Mouse (Mus musculus) stomach, embryonic 16.5 days (tissue): ENCODE results near the gene Slc5a2. TPM values are rescaled to one million over a fixed set of nuclear protein-coding genes. Genes with fewer than 3 reads are reported as not detected.

Source experiments
- ATAC-seq: fragments of 200-750 bp; cut with Nextera tagmentation; 2 replicates; pipeline ENCODE4 v1.8.0; 2017; ENCODE audit warnings: moderate number of reproducible peaks, moderate TSS enrichment; ENCODE audit not compliant: insufficient read depth, low FRiP score
- H3K27ac ChIP-seq: fragments of 300-500 bp; sonication (generic); 2 replicates; pipeline ENCODE4 v1.5.1; 2014; ENCODE audit warnings: low read length
- H3K27me3 ChIP-seq: fragments of 300-500 bp; sonication (generic); 2 replicates; pipeline ENCODE4 v1.6.1; 2014; ENCODE audit warnings: low read length, control low read depth, mixed read lengths; ENCODE audit not compliant: control insufficient read depth, insufficient read depth
- H3K36me3 ChIP-seq: fragments of 300-500 bp; sonication (generic); 2 replicates; pipeline ENCODE4 v1.6.1; 2014; ENCODE audit warnings: low read length; ENCODE audit not compliant: control insufficient read depth, insufficient read depth
- H3K4me1 ChIP-seq: fragments of 300-500 bp; sonication (generic); 2 replicates; pipeline ENCODE4 v1.6.1; 2014; ENCODE audit warnings: low read length, control low read depth, mixed read lengths; ENCODE audit not compliant: control insufficient read depth, insufficient read depth
- H3K4me2 ChIP-seq: fragments of 300-500 bp; sonication (generic); 2 replicates; pipeline ENCODE4 v1.6.1; 2014; ENCODE audit warnings: low read depth, low read length, mixed read lengths
- H3K4me3 ChIP-seq: fragments of 300-500 bp; sonication (generic); replicated peaks from 2 replicates; pipeline ENCODE4 v1.5.1; 2014; ENCODE audit warnings: mild to moderate bottlenecking, low read length
- H3K9ac ChIP-seq: fragments of 300-500 bp; sonication (generic); 2 replicates; pipeline ENCODE4 v1.6.1; 2014; ENCODE audit warnings: low read length
- H3K9me3 ChIP-seq: fragments of 300-500 bp; sonication (generic); replicated peaks from 2 replicates; pipeline ENCODE4 v1.6.1; 2016; ENCODE audit warnings: low read length, control low read depth; ENCODE audit not compliant: control insufficient read depth
- WGBS: fragments of 180-500 bp; shearing (Covaris S2); extraction: QIAGEN DNeasy Blood & Tissue Kit; methylation state at CpG from one replicate; pipeline ENCODE4 v1.1.7; 2014; 5-methylcytosine and 5-hydroxymethylcytosine counted together
- polyA plus RNA-seq: library from polyadenylated mRNA; unstranded; fragments of >200 nt; fragmentation: Nextera tagmentation; extraction: Ambion mirVana; gene quantifications from 2 replicates; pipeline ENCODE4 v1.2.1, GENCODE M21; 2015

Slc5a2 gene
- polyA plus RNA-seq, 1 experiment from 2014 or later, result 0.72 TPM

DNA sequence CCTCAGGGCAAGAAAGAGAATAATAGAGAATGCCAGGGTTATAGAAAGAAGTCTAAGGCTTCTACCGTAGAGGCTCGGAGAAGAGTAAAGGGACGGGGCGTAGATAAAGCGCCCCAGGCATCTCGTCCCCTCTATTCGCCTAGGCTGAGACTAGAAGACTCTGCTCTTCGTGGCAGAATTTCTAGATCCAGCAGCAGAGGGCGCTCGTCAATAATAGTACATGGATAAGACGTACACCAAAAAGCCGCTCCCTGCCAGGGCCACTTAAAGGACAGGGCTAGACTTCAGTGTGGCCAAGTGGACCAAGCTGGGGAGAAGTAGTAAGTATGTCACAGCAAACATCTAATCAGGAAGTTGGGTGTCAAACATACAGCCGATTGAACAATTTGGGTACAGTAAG is 18.0 kb upstream of the Slc5a2 start:
- Histone ChIP-seq H3K9me3 (no peaks in the 10 kb centered on the region), H3K9ac (peak overlapping the region; percentile 95), H3K4me1 (peaks cover 16% of the 10 kb centered on the region), H3K27me3 (no peaks in the 10 kb centered on the region), H3K4me2 (peak overlapping the region; percentile 83), H3K4me3 (peak overlapping the region; percentile 76), H3K27ac (peak overlapping the region; percentile 99), H3K36me3 (peaks cover 17% of the 10 kb centered on the region)
- WGBS, result 1% methylated on average over 13 of the region's 13 CpGs
- peak; percentile 65 for ATAC-seq

DNA sequence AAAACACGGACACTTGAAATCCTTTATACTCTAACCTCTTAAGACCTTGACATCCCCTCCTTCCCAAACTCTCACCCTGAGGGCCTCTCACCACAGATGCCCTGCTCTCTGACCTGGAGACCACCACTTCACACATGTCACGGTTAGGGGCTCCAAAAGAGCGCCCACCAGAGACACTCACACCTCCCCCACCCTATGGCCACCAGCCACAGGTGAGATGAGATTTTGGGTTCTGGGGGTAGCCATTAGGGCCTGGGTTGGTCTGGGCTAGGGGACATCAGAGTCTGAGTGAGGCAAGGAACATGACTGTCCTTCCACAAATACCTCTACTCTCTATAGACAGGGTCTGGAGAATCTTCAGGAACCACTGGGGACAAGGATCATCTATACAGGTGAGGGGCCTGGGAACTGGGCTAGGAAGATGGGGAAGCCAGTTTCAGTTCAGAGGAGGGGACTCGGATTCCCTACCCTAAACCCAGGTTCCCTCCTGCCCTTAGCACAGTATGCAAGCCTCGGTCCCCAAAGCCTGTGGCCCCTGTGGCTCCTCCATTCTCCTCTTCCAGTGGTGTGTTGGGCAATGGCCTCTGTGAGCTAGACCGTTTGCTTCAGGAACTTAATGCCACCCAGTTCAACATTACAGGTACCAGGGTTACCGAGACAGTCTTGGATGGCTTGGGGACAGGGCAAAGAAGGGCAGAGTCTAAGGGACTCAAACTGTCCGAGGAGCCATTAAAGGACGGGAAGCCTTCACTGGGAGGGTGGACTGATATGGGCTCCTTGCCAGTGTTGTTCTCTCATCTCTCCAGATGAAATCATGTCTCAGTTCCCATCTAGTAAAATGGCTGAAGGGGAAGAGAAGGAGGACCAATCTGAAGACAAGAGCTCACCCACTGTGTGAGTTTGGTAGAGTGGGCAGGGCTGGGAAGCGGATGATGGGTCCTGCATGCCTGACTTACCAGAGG is 17.1 kb upstream of the Slc5a2 start:
- 73% methylated on average over 10 of the region's 10 CpGs for WGBS
- Histone ChIP-seq H3K9me3 (no peaks in the 10 kb centered on the region), H3K4me3 (peak overlapping the region; percentile 76), H3K4me1 (peaks cover 19% of the 10 kb centered on the region), H3K27me3 (no peaks in the 10 kb centered on the region), H3K4me2 (peak overlapping the region; percentile 83), H3K27ac (peak overlapping the region; percentile 52), H3K36me3 (peaks cover 15% of the 10 kb centered on the region), H3K9ac (peak overlapping the region; percentile 95)
- ATAC-seq, result no peak

DNA sequence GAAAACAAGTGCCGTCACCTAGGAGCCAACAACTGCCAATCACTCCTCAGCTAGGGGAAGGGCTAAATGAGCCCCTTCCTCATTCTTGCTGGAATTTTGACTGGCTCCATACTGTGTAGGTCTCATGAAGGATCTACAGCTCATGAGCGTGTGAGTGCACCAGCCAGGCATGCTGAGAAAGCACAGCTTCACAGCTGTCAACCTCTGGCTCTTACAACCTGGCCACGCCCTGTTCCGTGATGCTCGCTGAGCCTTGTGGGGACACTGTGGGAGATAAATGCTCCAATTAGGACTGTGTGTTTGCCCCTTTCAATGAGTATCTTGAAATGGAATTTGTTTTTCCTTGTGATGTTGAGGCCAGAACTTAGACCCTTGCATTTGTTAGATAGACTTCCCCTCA is 15.5 kb upstream of the Slc5a2 start:
- peak overlapping the region; percentile 23 for H3K4me3 ChIP-seq
- no peaks in the 10 kb centered on the region for H3K27me3 ChIP-seq
- peak overlapping the region; percentile 37 for H3K4me2 ChIP-seq
- 0 out of 2 replicates have a peak overlapping the region, but pooled peaks have one; percentile 21 for H3K27ac ChIP-seq
- H3K4me1 ChIP-seq, result peaks cover 19% of the 10 kb centered on the region
- peaks cover 12% of the 10 kb centered on the region; the same call in 1 of the 2 replicates for H3K36me3 ChIP-seq
- ATAC-seq, result no peak
- 76% methylated on average over 5 of the region's 5 CpGs for WGBS
- H3K9me3 ChIP-seq, result no peaks in the 10 kb centered on the region
- peak overlapping the region; percentile 41 for H3K9ac ChIP-seq

DNA sequence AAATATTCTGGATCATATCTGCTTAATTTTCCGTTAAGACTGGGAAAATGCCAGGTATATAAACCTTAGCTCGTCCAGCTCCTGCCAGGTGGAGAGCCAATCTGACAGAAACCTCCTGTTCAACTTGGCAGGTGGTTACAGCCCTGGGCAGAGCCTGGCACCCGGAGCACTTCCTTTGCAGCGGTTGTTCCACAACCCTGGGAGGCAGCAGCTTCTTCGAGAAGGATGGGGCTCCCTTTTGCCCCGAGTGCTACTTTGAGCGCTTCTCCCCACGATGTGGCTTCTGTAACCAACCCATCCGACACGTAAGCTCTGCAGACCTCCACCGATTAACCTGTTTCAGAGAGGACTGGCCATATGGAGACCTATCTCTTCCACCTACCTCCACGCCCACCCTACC is 13.5 kb upstream of the Slc5a2 start:
- Histone ChIP-seq H3K4me1 (peaks cover 12% of the 10 kb centered on the region), H3K27me3 (no peaks in the 10 kb centered on the region), H3K4me2 (peak overlapping the region; percentile 27), H3K27ac (no peak overlapping the region), H3K4me3 (0 out of 2 replicates have a peak overlapping the region, but pooled peaks have one; percentile 0), H3K9ac (peak overlapping the region; percentile 57), H3K9me3 (no peaks in the 10 kb centered on the region), H3K36me3 (peaks cover 12% of the 10 kb centered on the region; the same call in 1 of the 2 replicates)
- WGBS, result 46% methylated on average over 12 of the region's 12 CpGs
- no peak for ATAC-seq

DNA sequence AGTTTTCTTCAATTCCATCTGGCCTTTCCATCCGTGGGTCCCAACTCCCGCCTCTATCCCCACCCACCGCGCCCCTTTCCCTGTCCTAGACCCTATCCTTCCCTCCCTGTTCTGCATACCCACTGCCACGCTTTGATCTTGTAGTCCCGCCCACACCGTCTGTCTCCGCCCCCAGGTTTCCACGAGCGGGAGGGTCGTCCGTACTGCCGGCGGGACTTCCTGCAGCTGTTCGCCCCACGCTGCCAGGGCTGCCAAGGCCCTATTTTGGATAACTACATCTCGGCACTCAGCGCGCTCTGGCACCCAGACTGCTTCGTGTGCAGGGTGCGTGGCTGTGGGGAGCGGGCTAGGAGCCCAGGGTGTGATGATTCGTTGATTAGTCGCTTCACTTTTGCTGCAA is 12.8 kb upstream of the Slc5a2 start:
- Histone ChIP-seq H3K36me3 (peaks cover 12% of the 10 kb centered on the region; the same call in 1 of the 2 replicates), H3K9me3 (no peaks in the 10 kb centered on the region), H3K9ac (peak overlapping the region; percentile 57), H3K4me2 (peak overlapping the region; percentile 27), H3K4me1 (peaks cover 18% of the 10 kb centered on the region), H3K27me3 (no peaks in the 10 kb centered on the region), H3K27ac (no peak overlapping the region), H3K4me3 (0 out of 2 replicates have a peak overlapping the region, but pooled peaks have one; percentile 0)
- 15% methylated on average over 24 of the region's 24 CpGs for WGBS
- 0 out of 2 replicates have a peak, but pooled peaks have one; percentile 26 for ATAC-seq

DNA sequence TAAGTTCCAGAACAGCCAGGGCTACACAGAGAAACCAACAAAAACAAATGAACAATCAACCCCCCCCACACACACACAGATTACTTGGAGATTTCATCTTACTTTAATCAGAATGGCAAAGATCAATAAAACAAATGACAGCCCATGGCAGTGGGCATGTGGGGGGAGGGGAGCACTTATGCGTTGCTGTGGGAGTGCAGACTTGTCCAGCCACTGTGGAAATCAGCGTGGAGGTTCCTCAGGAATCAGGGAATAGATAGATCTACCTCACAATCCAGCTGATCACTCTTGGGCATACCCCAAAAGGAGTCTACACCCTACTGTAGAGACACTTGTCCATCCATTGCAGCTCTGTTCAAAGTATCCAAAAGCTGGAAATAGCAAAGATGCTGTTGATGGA is 10.5 kb upstream of the Slc5a2 start:
- Histone ChIP-seq H3K4me3 (no peak overlapping the region), H3K4me1 (peaks cover 15% of the 10 kb centered on the region), H3K9ac (no peak overlapping the region), H3K4me2 (no peak overlapping the region), H3K27me3 (no peaks in the 10 kb centered on the region), H3K36me3 (peaks cover 9% of the 10 kb centered on the region; the same call in 1 of the 2 replicates), H3K9me3 (no peaks in the 10 kb centered on the region), H3K27ac (no peak overlapping the region)
- ATAC-seq, result no peak
- 49% methylated on average over 2 of the region's 2 CpGs for WGBS

DNA sequence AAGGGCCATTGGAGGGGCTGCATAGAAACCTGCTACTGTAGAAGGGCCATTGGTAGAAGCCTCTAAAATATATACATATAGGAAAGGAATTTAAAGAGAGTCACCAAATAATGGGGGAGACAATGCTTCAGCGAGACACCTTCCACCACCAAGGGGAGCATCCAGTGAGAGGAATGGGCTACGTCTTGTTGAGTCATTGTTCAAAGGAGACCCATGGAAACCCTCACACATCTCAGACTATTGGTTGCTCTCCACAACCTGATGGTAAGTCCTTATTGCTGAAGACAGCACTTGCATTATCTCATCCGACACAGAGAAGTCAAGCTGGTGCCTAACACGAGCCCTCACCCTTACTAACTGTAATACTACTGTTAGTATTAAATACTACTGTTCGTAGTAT is 9.7 kb upstream of the Slc5a2 start:
- H3K27me3 ChIP-seq, result no peaks in the 10 kb centered on the region
- H3K9ac ChIP-seq, result no peak overlapping the region
- ATAC-seq, result no peak
- no peak overlapping the region for H3K4me3 ChIP-seq
- no peak overlapping the region for H3K4me2 ChIP-seq
- H3K4me1 ChIP-seq, result peaks cover 11% of the 10 kb centered on the region
- H3K36me3 ChIP-seq, result peaks cover 5% of the 10 kb centered on the region; the same call in 1 of the 2 replicates
- H3K9me3 ChIP-seq, result no peaks in the 10 kb centered on the region
- WGBS, result 84% methylated on average over 5 of the region's 5 CpGs
- no peak overlapping the region for H3K27ac ChIP-seq

DNA sequence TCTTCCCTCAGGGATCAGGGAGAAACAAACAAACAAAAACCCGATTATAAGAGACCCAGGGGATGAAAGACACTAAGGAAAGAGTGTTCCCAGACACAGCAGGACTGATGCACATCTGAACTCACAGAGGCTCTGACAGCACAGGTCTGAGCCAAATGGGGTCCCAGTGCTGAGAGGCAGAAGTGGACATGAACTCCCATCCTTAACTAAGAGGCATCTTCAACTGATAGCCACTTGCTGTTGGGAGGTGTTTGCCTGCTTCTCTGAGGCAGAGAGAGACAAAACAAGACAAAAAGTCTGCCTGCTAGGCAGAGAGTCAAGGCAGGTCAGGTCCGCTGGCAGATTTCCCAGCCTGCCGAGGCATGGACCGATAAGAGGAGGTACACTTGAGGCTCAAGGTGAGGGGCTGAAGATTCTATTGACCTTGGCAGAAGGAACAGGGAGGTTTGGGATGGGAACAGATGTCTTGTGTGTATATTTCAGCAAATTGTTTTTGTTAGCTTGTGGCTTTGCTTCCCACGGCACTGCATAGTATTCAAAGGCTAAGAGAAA is 8.6 kb upstream of the Slc5a2 start:
- peaks cover 5% of the 10 kb centered on the region; the same call in 1 of the 2 replicates for H3K36me3 ChIP-seq
- H3K27ac ChIP-seq, result peak overlapping the region; percentile 2; the same call in 1 of the 2 replicates
- WGBS, result 31% methylated on average over 5 of the region's 5 CpGs
- H3K4me3 ChIP-seq, result no peak overlapping the region
- H3K27me3 ChIP-seq, result no peaks in the 10 kb centered on the region
- 0 out of 2 replicates have a peak overlapping the region, but pooled peaks have one; percentile 5 for H3K9ac ChIP-seq
- H3K9me3 ChIP-seq, result no peaks in the 10 kb centered on the region
- H3K4me2 ChIP-seq, result 0 out of 2 replicates have a peak overlapping the region, but pooled peaks have one; percentile 17
- peak; percentile 31; the same call in 1 of the 2 replicates for ATAC-seq
- H3K4me1 ChIP-seq, result peaks cover 11% of the 10 kb centered on the region

DNA sequence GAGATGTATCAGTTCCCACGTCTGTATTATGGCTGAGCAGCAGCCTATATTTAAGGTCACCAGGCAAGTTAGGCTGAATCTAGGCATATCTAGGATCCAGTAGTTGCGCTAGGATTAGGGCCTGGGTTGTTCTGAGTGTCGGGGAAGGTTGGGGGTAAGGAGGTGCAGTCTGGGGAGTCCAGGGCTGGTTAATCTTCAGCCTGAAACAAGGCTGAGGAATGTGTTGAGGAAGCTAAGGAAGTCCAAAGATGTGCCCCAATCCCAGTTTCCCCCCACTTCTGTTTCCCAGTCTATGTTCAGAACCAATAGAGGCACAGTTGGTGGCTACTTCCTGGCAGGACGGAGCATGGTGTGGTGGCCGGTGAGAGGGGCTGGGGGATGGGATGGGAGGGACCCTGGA is 599 bp downstream of the Slc5a2 start:
- H3K4me2 ChIP-seq, result no peak overlapping the region
- H3K4me3 ChIP-seq, result no peak overlapping the region
- H3K9me3 ChIP-seq, result no peaks in the 10 kb centered on the region
- H3K36me3 ChIP-seq, result no peaks in the 10 kb centered on the region
- no peak overlapping the region for H3K9ac ChIP-seq
- no peak overlapping the region for H3K27ac ChIP-seq
- no peak for ATAC-seq
- no peaks in the 10 kb centered on the region for H3K27me3 ChIP-seq
- 0 out of 2 replicates have a peak, but pooled peaks cover 3% of the 10 kb centered on the region for H3K4me1 ChIP-seq
- 70% methylated on average over 5 of the region's 5 CpGs for WGBS
